Mouse (Mus musculus): Measurements from ENCODE around the gene Ech1. TPM values are rescaled to one million over a fixed set of nuclear protein-coding genes. Genes with fewer than 3 reads are reported as not detected.
A peak's percentile ranks its signal among the peaks of the same experiment; 100 is the strongest.

The Ech1 gene
- total RNA-seq (2021), result 100 to 1,000 TPM; 327 to 392 TPM
- long read RNA-seq, experiment 1, transcript Ech1-201 (10 exons, 1,267 nt), result major isoform, 405 of 442 reads
- long read RNA-seq, experiment 1, partial matches to known transcripts, result 15 of 442 reads
- long read RNA-seq, experiment 1, other reads (novel, unspliced or antisense), result 19 of 442 reads
- long read RNA-seq, experiment 2, transcript Ech1-201 (10 exons, 1,267 nt), result major isoform, 388 of 418 reads
- long read RNA-seq, experiment 2, partial matches to known transcripts, result 16 of 418 reads
- long read RNA-seq, experiment 2, other reads (novel, unspliced or antisense), result 14 of 418 reads

DNA sequence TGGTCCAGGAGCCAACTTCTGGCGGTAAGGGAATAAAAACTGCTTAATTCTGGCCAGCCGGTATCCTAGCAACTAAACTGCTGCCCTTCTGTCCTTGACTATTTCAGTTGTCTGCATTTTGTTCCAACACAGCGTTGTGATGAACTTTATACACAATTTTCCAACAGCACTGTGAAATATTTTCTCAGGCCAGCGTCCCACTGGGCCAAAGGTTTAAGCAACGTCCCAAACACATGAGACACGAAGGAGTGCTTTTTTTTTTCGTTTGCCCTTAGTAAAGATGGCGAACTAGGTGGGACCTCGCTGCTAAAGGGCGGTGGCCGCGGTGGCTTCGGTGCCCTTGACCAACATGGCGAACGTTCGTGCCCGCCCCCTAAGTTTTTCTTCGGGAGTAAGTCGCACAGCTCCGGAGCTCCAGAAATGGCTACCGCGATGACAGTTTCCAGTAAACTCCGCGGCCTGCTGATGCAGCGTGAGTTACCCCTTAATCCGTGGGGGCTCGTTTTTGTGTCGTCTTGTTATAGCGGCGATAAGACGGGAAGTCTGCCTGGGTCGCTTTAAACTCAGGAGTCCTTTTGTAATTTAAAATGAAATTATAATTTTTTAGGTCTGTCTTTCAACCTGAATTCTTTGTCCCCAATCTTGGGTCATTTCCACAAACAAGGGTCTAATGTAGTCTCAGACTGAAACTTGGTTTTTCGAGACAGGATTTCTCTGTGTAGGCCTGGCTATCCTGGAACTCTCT is at the start of gene Ech1:
Gene Ech1 (plus strand): TSS at position 277 of the 745 bp plus-strand sequence.
- peak; percentile 80 to 84 for DNase-seq (ENCODE audit: low spot score in 2 of 2)

DNA sequence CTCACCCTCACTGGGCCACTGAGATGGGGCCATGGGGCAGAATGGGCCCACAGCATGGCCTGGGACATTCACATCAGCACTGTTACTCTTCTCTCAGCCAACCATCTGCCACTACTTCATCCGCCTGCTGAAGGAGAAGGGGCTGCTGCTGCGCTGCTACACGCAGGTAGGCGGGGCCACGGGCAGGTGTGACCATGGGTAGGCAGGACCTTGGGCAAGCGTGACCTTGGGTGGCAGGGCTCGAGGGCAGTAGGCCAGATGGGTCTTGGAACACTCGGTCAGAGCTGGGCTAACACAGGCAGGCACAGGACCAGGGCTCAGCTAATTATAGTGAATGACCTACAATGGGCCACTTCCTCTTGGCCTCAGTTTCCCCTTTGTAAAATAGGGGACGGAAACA is 46.2 kb upstream of the Ech1 start:
- DNase-seq (ENCODE audit: low spot score in 2 of 2), result no peak

DNA sequence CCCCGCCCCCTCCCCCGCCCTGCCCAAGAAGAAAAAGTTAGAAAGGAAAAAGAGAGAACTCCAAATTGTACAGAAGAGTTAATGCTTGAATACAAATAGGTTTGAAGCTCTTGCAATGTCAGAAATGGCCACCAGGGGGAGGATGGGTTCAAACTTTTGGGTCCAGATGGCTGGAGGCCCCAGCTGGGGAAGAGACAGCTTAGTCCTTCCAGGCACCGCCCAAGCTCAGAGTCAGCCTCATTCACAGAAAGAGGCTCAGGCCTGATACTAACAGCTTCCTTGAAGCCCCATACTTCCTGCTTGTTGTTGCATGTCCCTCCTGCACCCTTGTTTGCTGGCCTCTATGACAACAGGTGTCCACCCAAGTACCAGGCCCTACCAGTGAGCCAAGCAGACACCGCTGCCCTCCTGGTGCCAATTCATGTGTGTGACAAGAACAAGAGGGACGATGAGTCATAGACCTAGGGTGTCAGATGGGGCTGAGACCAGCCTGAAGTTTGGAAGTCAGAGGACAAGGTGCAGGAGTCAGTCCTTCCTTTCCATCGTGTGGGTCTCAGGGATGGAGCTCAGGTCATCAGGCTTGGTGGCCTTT is 44.9 kb upstream of the Ech1 start:
- peak; percentile 82 to 83 for DNase-seq (ENCODE audit: low spot score in 2 of 2)

DNA sequence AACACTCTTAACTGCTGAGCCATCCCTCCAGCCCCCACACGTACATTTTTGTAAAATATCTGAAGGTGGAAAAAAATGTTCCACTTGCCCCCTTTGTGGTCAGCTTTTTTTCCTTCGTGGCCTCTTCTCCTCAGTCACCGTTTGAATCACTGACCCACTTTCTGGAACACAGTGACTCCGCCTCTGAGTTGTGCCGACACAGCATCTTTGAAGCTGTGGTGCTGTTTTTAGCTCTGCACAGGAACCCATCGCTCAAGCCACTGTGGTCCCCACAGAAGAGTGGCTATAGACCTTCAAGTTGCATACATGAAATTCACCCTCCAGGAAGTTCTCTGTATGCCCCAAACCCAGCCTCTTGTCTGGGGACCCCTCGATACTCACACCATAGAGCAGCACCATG is 44.2 kb upstream of the Ech1 start:
- DNase-seq (ENCODE audit: low spot score in 2 of 2), result no peak

DNA sequence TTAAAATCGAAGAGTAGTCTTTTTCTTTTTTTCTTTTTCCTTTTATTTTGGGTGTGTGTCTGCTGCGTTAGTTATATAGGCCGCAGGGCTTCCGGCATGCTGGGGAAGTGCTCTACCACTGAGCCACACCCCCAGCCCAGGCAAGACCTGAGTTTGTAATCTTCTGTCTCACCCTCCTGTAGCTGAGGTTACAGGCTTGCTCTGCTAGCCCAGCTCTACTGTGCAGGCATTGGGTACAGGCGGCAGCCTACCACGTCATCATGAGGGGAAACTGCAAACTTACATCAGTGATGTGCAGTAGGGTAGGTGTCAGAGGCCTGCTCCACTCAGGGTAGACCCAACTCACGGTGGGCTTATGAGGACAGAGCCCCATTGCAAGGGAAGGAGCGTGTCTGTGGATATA is 43.8 kb upstream of the Ech1 start:
- DNase-seq (ENCODE audit: low spot score in 2 of 2), result no peak

DNA sequence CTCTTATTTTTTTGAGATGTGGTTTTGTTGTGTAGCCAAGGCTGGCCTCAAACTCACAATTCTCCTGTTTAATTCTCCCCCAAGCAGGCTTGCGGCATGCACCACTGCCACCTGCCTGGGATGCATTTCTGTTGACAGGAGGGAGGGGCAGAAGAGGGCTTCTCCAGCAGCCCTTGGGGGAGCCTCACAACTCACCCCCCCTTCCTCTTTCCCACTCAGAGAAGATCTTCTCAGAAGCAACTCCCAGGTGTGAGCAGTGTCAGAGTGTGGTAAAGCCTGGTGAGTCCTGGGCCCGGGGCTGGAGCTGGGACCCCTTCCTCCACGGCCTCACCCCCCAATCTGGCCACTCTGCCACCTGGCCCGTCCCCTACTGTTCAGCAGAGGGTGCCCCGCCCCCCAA is 39.9 kb upstream of the Ech1 start:
- DNase-seq (ENCODE audit: low spot score in 2 of 2), result no peak

DNA sequence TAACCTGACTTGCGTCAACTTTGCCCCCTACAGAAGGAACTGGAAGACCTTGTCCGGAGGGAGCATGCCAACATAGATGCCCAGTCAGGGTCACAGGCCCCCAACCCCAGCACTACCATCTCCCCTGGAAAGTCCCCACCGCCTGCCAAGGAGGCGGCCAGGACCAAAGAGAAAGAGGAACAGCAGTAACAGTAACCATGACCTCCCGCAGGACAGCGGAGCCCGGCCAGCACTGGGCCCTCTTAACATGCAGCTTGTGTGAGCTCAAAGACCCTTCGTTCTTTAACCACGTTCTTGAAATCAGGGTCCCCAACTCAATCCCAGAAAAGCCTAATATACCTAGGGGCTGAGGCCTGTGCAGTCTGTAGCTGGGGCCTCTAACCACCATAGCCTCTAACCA is 37.1 kb upstream of the Ech1 start:
- no peak for DNase-seq (ENCODE audit: low spot score in 2 of 2)

DNA sequence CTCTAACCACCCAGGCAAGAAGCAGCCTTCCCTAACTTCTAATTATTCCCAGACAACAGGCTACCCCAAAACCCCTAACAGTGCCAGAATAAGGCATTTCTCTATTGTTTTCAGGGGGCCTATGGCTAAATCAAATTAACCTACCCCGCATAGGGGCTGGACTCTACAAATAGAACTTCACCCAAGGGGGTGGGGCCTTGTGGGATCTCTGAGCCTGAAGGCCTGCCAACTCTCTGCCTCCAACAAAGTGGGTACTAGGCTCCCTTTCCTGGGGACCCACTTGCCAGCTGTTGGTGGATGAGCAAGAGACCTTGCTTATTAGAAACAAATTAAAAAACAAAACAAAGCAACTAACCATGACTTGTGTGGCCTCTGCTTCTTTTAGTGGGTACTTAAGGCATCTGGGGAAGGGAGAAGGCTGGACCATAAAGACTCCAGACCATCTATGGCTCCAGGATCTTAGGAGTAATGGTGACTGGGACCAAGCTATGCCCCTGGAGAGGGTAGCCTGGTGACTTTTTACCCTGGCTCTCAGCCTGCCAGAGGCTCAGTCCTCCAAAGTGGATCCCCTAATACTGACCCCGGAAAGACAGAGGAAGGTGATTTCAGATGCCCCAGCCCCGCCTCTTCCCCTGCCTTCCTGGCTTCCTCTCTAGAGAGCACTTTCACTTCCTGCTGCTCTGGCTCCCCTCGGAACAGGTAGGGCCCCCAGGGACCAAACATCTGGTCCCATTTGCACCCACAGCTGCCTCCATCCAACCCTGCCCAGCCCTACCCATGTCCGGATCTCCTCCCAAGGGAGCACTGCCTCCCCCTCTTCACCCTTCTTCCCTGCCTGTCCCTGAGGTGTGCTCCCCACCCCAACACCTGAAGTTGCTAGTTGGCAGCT is 36.5 kb upstream of the Ech1 start, which contains the start of gene Rinl:
Gene Rinl (plus strand): TSS at position 663 of the 889 bp plus-strand sequence.
- DNase-seq (ENCODE audit: low spot score in 2 of 2), result no peak

DNA sequence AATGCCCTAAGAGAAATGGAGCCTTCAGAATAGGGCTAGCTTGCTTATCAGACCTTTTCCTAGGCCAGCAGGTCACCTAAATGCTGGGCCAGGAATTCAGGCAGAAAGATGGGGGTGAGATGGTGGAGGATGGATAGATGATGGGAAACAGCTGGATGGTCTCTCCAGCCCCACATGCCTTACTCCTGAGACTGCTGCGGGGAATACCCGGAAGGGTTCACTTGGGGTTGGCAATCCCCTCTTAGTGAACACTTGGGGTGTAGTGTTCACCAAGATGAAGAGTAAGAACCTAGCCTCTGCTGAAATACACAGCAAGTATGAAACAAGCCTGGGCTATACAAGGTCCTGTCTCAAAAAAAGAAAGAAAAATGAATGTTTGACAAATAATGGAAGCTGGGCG is 35.8 kb upstream of the Ech1 start:
- DNase-seq (ENCODE audit: low spot score in 2 of 2), result no peak

DNA sequence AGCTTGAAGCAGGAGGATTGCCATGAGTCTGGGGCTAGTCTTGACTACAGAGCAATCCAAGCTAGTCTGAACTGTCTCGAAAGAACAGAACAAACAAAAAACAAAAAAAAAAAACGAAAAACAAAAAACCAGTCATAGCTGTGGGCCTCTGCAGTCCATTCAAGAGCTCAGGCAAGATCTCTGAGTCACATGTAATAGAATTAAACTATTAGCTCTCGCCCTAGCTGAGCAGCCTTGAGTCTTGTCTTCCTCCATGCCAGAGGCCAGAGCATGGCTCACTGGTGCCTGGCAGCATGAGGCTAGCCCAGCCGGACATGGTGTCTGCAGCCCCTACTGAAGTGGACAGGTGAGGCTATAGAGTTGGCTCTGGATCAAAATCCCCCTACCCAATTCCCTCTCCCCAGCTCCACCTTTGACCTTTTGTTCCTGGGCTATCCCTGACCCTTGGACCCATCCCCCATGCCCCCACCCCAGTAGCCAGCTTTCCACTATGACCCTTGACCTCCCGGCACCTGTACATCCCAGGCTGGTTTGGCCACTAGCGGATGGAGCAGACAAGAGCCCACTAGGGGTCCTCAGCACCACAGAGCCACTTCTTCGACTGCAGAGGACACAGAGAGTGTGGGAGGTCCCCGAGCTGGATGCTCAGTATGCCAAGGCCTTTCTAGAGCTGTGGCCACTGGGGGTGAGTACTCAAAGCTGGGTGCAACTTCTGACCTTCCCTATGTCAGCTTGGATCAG is 34.8 kb upstream of the Ech1 start:
- DNase-seq (ENCODE audit: low spot score in 2 of 2), result no peak

DNA sequence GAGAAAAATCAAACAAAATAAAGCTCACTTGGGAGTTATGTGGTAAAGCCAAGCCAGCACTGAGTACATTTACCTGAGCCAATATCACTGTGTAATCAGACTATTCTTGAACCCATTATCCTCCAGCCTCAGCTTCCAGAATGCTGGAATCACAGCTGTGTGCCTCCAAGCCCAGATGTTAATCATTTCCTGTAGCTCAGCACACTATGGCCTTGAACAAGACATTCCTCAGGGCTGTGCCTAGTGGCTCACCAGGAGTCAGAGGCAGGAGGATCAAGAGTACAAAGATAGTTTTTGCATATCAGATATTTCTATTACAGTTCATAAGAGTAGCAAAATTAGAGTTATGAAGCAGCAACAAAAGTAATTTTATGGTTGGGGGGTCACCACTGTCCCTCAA is 33.3 kb upstream of the Ech1 start:
- DNase-seq (ENCODE audit: low spot score in 2 of 2), result no peak

DNA sequence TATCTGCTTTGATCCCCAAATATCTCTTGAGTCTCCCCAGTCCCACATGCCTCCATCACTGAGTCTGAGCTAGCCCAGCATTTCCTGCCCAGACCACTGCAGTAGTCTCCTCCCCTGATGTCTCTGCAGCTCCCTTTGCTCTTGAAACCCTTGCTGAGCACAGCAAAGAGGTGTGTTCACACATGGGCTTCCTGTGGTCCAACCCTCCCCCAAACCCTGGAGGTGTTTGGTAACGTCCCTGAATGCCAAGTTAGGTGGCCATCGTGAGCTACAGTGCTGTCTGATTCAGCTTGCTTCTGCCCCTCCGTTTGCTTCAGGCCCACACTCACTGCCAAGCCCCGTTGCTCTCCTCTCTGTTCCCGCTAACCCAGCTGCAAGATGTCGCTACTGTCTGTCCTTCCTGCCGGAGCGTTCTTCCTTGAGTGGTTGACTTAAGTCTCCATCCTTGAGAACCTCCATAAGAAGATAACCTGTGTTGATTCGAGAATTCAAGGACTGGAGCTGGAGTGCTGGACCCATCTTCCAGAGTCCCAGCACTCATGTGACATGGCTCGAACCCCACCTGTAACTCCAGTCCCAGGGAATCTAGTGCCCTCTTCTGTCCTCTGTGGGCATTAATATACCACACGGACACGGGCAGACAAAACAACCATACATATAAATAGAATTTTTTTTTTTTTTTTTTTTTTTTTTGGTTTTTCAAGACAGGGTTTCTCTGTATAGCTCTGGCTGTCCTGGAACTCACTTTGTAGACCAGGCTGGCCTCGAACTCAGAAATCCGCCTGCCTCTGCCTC is 32.4 kb upstream of the Ech1 start:
- DNase-seq (ENCODE audit: low spot score in 2 of 2), result no peak

DNA sequence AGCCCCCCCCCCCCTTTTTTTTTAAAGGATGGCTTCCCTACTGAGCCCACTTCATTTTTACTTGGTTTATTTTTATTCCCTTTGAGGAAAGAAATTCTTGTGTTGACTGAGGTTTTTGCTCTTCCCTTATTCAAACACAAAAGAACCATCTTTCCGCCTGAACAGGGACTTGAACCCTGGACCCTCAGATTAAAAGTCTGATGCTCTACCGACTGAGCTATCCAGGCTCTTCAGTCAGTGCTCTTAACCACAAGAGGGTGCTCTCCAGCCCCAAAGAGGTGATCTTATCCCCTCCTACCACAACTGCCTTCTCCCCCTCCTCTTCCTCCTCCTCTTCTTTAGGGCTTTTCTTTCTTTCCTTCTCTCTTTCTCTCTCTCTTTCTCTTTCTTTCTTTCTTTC is 31.2 kb upstream of the Ech1 start:
- no peak for DNase-seq (ENCODE audit: low spot score in 2 of 2)

DNA sequence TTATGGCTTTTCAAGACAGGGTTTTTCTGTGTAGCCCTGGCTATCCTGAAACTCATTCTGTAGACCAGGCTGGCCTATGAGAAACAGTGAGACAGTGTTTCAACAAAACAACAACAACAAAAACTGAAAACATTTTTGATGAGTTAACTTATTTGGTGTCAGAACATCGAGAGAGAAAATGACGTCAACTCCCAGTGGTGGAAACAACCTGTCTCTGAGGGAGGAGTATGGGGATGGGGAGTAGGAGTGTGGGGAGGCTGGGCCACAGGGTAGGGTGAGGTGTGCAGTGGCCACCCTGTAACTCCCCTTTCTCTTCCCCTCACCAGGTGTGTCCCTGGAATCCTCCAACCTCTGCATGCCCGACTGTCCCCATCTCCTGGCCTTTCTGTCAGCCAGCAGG is 30.5 kb upstream of the Ech1 start:
- no peak for DNase-seq (ENCODE audit: low spot score in 2 of 2)

DNA sequence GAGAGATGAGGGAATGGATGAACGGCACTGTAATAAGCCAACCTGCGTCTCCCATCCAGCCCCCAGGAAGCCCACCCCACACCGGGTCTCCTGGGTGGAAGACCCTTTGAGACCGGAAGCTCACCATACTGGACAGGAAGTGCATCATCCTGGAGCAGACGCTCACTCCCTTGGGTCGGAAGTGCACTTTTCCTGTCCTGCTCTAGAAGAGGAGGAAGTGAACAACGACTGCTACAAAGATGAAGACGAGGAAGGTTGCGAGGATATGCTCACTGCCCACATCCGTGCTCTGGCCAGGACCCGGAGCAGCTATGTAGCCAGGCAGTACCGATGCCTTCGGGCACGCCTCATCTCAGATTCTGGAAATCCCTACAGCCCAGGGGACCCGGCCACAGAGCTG is 29.2 kb upstream of the Ech1 start:
- no peak for DNase-seq (ENCODE audit: low spot score in 2 of 2)

DNA sequence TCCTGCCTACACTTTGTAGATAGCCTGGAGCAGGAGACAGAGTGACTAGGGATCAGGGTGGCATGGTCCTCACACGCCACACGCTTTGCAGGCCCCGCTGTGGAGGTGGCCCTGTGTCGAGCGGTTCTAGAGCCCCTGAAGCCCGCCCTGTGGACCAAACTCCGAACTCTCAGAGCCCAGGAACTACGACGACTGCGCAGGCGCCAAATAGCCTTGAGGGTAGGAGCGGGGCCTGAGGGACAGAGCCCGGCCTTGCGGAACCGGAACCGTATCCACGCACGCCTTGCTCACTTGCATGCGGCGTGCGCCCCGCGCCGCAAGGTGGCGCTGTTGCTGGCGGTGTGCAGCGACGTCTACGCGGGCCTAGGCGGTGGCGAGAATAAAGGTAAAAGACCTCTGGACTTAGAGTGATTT is 28.4 kb upstream of the Ech1 start:
- DNase-seq (ENCODE audit: low spot score in 2 of 2), result peak; percentile 67 to 77

DNA sequence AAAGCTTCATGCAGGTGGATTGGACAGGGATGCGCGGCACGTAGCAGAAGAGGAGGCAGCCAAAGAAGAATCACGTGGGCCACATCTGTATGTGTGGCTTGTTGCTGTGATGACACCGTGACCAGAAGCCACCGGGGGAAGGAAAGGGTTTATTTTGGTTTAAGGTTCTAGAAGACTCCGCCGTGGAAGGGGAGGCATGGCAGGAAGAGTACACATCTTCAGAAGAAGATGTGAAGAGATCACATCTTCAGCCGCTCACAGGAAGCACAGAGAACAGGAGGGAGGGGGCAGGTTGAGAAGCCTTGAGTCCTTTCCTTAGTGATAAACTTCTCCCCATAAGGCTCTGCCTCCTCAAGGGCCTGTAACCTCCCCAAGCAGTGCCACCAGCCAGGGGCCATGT is 25.0 kb upstream of the Ech1 start:
- DNase-seq (ENCODE audit: low spot score in 2 of 2), result no peak

DNA sequence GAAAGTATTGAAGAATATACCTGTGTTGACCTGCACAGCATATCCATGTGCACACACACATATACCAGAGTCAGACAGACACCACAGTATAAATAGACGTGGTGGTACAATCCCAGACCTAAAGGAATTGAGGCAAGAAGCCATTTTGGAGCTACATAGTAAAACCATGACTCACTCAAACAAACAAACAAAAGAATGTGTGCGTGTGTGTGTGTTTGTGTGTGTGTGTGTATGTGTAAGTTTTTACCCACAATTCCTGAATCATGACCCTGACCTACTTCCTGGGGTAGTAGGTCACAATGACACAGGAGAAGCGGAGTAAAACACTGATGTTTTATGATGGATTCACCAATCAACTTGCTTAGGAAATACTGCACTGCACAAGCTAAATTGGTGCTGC is 23.6 kb upstream of the Ech1 start:
- DNase-seq (ENCODE audit: low spot score in 2 of 2), result no peak

DNA sequence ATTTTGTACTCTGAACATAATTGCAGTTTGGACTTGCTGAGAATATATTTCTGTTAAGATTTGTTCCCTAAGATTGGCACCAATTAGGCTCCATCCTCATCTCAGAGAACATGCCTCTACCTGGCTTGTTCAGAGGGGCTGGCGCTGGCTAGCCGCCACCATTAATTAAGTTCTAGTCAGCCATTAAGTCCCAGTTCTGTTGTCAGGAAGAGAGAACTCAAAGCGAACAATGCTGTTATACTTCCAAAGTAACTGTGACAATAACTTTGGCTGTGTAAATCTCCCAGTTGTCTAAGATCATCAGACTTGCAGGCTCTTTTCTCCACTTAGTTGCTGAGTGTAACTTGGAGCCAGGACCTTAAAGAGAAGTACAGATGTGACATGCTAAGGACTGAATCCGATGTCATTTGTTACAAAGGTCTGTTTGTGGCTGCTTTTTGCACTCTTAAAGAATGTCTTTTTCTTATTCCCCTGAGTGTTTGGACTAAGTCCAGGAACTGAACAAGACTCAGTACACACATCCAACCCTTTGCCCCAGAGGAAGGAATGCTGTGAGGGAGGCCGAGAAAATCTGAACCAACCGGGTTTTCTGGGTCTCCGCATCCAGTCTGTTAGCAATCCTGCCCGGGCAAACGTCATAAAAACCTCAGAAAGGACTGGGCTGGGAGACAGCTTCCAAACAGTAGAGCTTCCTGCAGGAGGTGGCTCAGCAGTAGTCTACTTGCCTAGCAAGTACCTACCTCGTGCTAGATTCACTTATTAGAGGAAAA is 22.9 kb upstream of the Ech1 start:
- DNase-seq (ENCODE audit: low spot score in 2 of 2), result no peak
